Mouse (Mus musculus): ENCODE measurements around the gene Rnft2. TPM values are rescaled to one million over a fixed set of nuclear protein-coding genes. Genes with fewer than 3 reads are reported as not detected.

Gene Rnft2
- polyA plus RNA-seq, 1 experiment from 2014 or later, result 3.6 TPM

DNA sequence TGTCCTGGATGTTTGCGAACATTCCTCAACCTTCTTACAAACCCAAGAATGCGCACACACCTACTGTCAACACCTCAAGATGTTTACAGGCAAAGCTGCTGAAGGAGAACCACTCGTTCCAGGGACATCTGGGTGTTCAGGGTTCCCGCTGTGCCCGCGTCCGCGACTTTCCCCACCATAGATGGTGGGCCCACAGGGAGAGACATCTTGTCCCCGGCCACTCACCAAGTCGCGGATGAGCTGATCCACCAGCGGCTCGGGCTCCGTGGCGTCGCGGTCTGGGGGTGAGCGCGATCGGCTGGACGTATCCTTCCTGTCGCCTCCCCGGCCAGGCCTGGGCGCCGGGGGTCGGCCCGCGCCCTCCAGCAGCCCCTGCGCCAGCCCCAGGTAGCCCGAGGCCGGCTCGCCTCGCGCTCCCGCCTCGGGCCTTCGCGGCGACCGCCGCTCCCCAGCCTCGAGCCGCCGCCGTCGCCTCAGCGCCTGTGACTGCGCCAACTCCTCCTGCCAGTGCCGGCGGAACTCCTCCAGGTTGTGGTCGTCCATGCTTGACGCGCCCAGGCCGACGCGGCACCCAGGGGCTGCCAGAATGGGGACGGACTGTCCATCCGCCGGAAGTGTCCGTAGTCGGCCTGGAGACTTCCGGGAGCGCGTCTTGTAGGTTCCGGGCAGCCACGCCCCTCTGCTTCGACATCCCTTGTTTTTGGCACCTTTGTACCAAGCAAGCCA, 89.9 kb downstream of the Rnft2 start, which contains the start of gene Fbxw8:
Gene Fbxw8 (minus strand): TSS at position 626 of the 726 bp plus-strand sequence.
- Histone ChIP-seq H3K4me2 (peak within 1 kb of the TSS; percentile 79), H3K9me3 (no peaks in the 10 kb centered on the region), H3K4me1 (replicated peaks) (peaks cover 16% of the 10 kb centered on the region), H3K36me3 (peaks cover 33% of the 10 kb centered on the region), H3K27me3 (peaks cover 4% of the 10 kb centered on the region; the same call in 1 of the 2 replicates), H3K9ac (replicated peaks) (peak within 1 kb of the TSS; percentile 87), H3K27ac (peak within 1 kb of the TSS; percentile 62; the same call in 1 of the 2 replicates), H3K4me3 (replicated peaks) (peak within 1 kb of the TSS; percentile 97)
- under 1% methylated on average over 67 of the region's 67 CpGs for WGBS
- peak; percentile 80 for ATAC-seq (ENCODE audit: insufficient number of reproducible peaks, insufficient read depth, low FRiP score, low TSS enrichment, low read depth)

DNA sequence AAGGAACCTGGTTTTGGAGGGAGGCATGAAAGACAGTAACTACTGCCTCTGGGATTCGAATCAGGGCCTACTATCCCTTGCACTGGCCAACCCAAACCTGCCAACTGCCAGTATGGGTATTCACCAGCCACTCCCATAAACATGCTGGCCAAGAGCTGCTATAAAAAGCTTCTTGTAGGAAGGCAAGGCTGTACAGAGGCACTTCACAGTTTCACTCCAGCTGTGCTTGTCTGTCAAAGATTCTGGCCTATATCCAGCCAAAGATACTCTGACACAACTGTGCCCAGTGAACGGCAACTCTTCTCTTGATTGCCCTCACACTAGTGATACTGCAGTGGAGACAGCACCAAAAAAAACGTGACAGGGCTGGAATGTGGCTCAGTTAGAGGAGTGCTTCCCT, 95.2 kb downstream of the Rnft2 start:
- peaks cover 59% of the 10 kb centered on the region for H3K36me3 ChIP-seq
- no peak for ATAC-seq (ENCODE audit: insufficient number of reproducible peaks, insufficient read depth, low FRiP score, low TSS enrichment, low read depth)
- peaks cover 16% of the 10 kb centered on the region for H3K4me1 ChIP-seq (replicated peaks)
- H3K4me3 ChIP-seq (replicated peaks), result no peak overlapping the region
- no peak overlapping the region for H3K27ac ChIP-seq
- no peaks in the 10 kb centered on the region for H3K27me3 ChIP-seq
- 78% methylated on average over 3 of the region's 3 CpGs for WGBS
- no peaks in the 10 kb centered on the region for H3K9me3 ChIP-seq
- H3K9ac ChIP-seq (replicated peaks), result no peak overlapping the region
- H3K4me2 ChIP-seq, result no peak overlapping the region

DNA sequence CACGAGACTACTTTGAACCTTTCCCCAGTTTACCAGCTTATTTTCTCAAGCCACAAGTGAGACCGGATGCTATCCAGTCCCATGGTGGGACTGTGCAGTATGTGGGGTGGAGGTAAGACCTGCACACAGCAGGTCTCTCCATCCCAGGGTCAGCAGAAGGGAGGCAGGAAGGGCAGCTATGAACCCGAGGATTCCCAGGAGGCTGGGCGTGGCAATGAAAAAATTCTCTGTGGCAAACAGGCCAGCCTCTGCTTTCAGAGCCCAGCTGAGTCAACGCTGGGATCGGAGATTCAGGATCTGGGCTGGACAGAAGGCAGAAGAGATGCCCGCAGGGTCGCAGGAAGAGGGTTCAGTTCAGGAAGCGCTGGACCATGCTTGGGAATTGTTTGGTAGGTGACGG, 97.7 kb downstream of the Rnft2 start:
- H3K9ac ChIP-seq (replicated peaks), result no peak overlapping the region
- no peaks in the 10 kb centered on the region for H3K9me3 ChIP-seq
- H3K4me2 ChIP-seq, result no peak overlapping the region
- H3K27me3 ChIP-seq, result no peaks in the 10 kb centered on the region
- no peak overlapping the region for H3K4me3 ChIP-seq (replicated peaks)
- H3K4me1 ChIP-seq (replicated peaks), result no peaks in the 10 kb centered on the region
- H3K36me3 ChIP-seq, result peaks cover 57% of the 10 kb centered on the region
- no peak for ATAC-seq (ENCODE audit: insufficient number of reproducible peaks, insufficient read depth, low FRiP score, low TSS enrichment, low read depth)
- 88% methylated on average over 10 of the region's 10 CpGs for WGBS
- no peak overlapping the region for H3K27ac ChIP-seq

DNA sequence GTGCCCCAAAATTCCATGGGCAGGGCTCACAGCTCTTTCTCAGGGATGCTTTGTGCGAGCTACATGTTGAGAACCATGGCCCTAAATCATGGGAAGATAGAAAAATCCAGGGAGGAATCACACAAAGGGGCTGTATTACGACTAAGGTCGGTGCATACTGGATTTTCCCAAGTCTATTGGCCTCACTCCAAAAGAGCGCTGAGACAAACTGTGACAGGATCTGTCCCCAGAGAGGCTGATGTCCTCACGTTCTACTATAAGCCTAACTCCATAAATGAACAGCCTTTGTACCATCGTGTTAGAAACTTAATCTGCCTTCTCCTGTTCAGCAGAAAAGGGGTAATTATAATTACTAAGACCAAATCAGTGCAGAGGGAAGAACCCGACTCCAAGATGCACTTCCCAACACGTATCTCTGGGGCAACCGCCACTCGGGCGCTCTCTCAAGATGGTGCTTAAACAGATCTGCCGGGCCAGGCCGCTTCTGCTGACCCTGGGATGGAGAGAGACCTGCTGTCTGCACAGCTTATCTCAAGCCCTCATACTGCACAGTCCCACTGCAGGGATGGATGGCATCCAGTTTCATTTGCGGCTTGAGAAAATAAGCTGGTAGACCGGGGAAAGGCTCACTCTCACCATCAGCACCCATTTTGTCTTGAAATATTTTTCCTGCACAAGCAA, 98.8 kb downstream of the Rnft2 start:
- Histone ChIP-seq H3K9me3 (no peaks in the 10 kb centered on the region), H3K36me3 (peaks cover 58% of the 10 kb centered on the region), H3K27ac (no peak overlapping the region), H3K4me3 (replicated peaks) (no peak overlapping the region), H3K9ac (replicated peaks) (no peak overlapping the region), H3K4me1 (replicated peaks) (no peaks in the 10 kb centered on the region), H3K27me3 (no peaks in the 10 kb centered on the region), H3K4me2 (no peak overlapping the region)
- ATAC-seq (ENCODE audit: insufficient number of reproducible peaks, insufficient read depth, low FRiP score, low TSS enrichment, low read depth), result no peak
- 87% methylated on average over 15 of the region's 15 CpGs for WGBS

DNA sequence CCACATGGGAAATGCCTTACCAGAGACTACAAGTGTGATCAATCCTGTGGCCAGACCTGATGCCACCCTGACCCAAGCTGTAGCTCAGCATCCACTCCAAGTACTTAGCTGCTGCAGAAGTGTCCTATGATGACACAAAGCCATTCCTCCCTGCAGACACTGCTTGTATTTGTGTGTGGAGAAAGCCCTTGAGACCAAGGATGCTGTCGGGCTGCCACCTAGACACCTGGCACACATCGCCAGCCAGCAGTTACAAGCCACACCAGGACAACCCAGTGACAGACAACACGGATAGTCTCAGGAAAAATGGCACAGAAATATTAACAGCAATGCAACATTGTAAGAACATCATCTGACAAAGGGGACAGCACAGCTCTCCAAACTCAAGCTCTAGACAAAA, 99.5 kb downstream of the Rnft2 start:
- 98% methylated on average over 3 of the region's 3 CpGs for WGBS
- no peak overlapping the region for H3K4me2 ChIP-seq
- ATAC-seq (ENCODE audit: insufficient number of reproducible peaks, insufficient read depth, low FRiP score, low TSS enrichment, low read depth), result no peak
- no peak overlapping the region for H3K9ac ChIP-seq (replicated peaks)
- H3K27ac ChIP-seq, result 0 out of 2 replicates have a peak overlapping the region, but pooled peaks have one; percentile 4
- H3K27me3 ChIP-seq, result no peaks in the 10 kb centered on the region
- H3K4me1 ChIP-seq (replicated peaks), result no peaks in the 10 kb centered on the region
- H3K9me3 ChIP-seq, result no peaks in the 10 kb centered on the region
- H3K4me3 ChIP-seq (replicated peaks), result no peak overlapping the region
- H3K36me3 ChIP-seq, result peaks cover 60% of the 10 kb centered on the region

DNA sequence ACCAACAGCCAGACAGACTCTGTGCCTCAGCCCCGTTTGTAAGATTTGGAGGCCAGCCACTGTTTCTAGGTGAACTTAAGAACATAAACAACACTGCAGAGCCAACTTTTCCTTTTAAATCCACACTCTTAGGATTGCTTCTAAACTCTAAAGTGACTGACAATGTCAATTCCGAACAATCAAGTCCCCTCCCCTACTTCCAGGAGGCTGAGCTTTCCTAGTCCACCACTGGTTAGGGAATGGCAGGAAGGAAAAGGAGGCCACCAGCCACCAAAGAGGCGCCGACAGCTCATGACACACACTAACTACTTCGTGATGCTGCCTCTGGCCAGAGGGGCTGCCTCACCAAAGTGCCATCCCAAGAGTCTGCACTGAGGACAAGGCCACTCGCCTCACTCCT, 100.1 kb downstream of the Rnft2 start:
- H3K27me3 ChIP-seq, result no peaks in the 10 kb centered on the region
- ATAC-seq (ENCODE audit: insufficient number of reproducible peaks, insufficient read depth, low FRiP score, low TSS enrichment, low read depth), result no peak
- peaks cover 60% of the 10 kb centered on the region for H3K36me3 ChIP-seq
- no peak overlapping the region for H3K4me2 ChIP-seq
- 82% methylated on average over 6 of the region's 6 CpGs for WGBS
- H3K9ac ChIP-seq (replicated peaks), result no peak overlapping the region
- H3K4me1 ChIP-seq (replicated peaks), result no peaks in the 10 kb centered on the region
- no peaks in the 10 kb centered on the region for H3K9me3 ChIP-seq
- no peak overlapping the region for H3K27ac ChIP-seq
- no peak overlapping the region for H3K4me3 ChIP-seq (replicated peaks)

DNA sequence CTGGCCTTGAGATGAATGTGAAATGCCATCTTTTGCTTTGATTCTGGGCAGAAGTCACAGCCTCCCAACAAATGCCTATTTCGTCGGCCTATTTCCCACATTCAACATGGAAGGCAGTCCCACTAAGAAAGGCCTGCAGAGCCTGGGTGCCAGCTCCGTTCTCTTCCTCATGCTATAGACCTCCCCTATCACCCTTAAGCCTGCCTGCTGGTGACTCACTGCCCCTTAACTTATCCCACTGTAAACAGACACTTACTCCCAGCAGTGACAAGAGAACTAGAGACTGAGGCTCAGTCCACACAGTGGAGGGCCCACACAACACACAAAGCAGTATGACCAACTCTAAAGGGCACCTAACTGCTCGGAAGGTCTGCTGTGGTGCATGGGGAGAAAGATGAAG, 100.6 kb downstream of the Rnft2 start:
- Histone ChIP-seq H3K9ac (replicated peaks) (no peak overlapping the region), H3K27me3 (no peaks in the 10 kb centered on the region), H3K4me1 (replicated peaks) (no peaks in the 10 kb centered on the region), H3K36me3 (peaks cover 62% of the 10 kb centered on the region), H3K4me3 (replicated peaks) (no peak overlapping the region), H3K4me2 (no peak overlapping the region), H3K27ac (no peak overlapping the region), H3K9me3 (no peaks in the 10 kb centered on the region)
- ATAC-seq (ENCODE audit: insufficient number of reproducible peaks, insufficient read depth, low FRiP score, low TSS enrichment, low read depth), result no peak
- 88% methylated on average over 4 of the region's 4 CpGs for WGBS

DNA sequence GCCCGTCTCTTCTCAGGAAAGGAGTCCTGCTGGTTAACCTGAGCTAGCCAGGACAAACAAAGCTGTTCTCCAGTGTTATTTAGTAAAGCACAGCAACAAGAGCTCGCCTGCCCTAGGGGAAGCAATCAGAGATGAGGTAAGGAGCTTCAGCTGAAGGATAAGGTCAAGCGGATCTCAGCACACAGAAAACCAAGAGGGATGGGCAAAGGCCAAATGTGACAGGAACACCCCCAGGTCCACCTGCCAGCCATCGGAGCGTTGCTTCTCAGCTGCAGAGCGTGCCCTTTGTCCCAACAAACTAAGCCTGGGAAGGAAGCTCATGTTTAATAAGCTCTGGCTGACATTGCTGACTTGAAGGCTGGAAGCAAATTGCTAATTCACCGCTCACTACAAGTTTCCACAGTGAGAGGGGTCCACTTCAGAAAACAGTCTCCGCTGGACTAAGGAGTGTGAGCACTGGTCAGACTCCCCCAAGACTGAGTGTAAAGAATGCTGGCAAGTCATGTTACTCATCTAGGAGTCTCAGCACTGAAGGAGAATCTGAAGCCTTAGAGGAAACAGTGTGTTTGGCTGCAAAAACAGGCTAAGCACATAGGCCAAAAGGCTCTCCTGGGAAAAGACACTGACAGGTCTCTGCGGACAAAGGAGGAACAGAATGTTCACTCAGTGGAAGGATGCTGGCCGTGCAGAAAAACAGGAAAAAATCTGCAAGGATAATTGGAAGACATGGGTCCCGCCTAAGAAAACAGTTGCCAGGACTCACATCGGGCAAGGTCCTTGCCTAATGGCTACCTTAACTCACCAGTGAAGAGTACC, 101.5 kb downstream of the Rnft2 start:
- no peak for ATAC-seq (ENCODE audit: insufficient number of reproducible peaks, insufficient read depth, low FRiP score, low TSS enrichment, low read depth)
- no peak overlapping the region for H3K4me3 ChIP-seq (replicated peaks)
- no peaks in the 10 kb centered on the region for H3K4me1 ChIP-seq (replicated peaks)
- WGBS, result 86% methylated on average over 12 of the region's 12 CpGs
- H3K27me3 ChIP-seq, result no peaks in the 10 kb centered on the region
- no peaks in the 10 kb centered on the region for H3K9me3 ChIP-seq
- H3K27ac ChIP-seq, result no peak overlapping the region
- peaks cover 71% of the 10 kb centered on the region for H3K36me3 ChIP-seq
- H3K4me2 ChIP-seq, result no peak overlapping the region
- no peak overlapping the region for H3K9ac ChIP-seq (replicated peaks)

DNA sequence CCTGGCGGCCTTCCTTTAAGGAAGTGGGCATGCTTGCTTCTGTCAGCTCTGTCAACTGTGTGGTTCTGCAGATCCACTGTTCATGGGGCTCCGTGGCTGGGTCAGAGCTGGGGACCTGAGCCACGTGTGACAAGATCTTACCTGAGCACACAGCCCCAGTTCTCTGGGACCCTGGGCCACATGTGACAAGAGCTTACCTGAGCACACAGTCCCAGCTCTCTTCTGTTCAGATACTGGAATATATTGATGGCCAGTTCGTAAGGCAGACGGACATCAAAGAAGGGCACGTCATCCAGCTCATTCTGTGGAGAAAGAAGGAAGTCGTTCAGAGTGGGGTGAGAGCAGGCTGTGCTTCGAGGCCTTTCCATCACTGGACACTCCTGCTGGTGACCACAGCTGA, 102.4 kb downstream of the Rnft2 start:
- Histone ChIP-seq H3K9me3 (no peaks in the 10 kb centered on the region), H3K36me3 (peaks cover 80% of the 10 kb centered on the region), H3K9ac (replicated peaks) (no peak overlapping the region), H3K4me2 (no peak overlapping the region), H3K4me3 (replicated peaks) (no peak overlapping the region), H3K27me3 (no peaks in the 10 kb centered on the region), H3K4me1 (replicated peaks) (peaks cover 8% of the 10 kb centered on the region), H3K27ac (no peak overlapping the region)
- WGBS, result 80% methylated on average over 8 of the region's 8 CpGs
- no peak for ATAC-seq (ENCODE audit: insufficient number of reproducible peaks, insufficient read depth, low FRiP score, low TSS enrichment, low read depth)
